In genomic region chr6:30114101-30114500, GRCm38 (mm10) we compare ENCODE assay signal across 16 mouse cellular contexts.
DNase-seq lines count a peak whose midpoint lies in the region.
"Had no signal": no experiment of that assay in that cellular context is flagged by ENCODE, and none has a peak within 500 bp of the region (broad histone marks: within the 10 kb centered on the region; RNA-seq: fewer than 3 reads in every experiment).

No protein-coding gene starts in this region.

- no peaks in the 10 kb centered on the region; the same call in 1 of the 2 replicates for H3K79me2 ChIP-seq in macrophage (ENCODE audit: inconsistent target)

- intact Hi-C loops in heart, postnatal 14 days (cut with DNase I): no loop called here

- no peak overlapping the region for H3K4me3 ChIP-seq in macrophage (ENCODE audit: inconsistent target)
- H3K4me3 ChIP-seq: heart, embryonic 13.5 days; layer of hippocampus, adult 2 months; neural tube, embryonic 13.5 days had no signal

- WGBS in macrophage (ENCODE audit: missing documents): 0% methylated on average over 2 of the region's 2 CpGs

- peaks cover 16% of the 10 kb centered on the region; the same call in 1 of the 2 replicates for H3K36me3 ChIP-seq in macrophage (ENCODE audit: inconsistent target)

- H3K27ac ChIP-seq in macrophage: peak overlapping the region; percentile 92
- H3K27ac ChIP-seq: heart, embryonic 13.5 days; kidney, postnatal 0 days; layer of hippocampus, adult 2 months; neural tube, embryonic 13.5 days; stomach, postnatal 0 days had no signal

- DNase-seq in heart, adult 11 months: peak; percentile 87
- no peak for DNase-seq in heart, postnatal 14 days
- peak; percentile 95 for DNase-seq in 416B (ENCODE audit: low read depth)
- DNase-seq in adipocyte (ENCODE audit: low spot score): peak; percentile 40
- DNase-seq in cerebellum, adult 9-11 months: no peak
- DNase-seq in ovary, postnatal 14 days (ENCODE audit: low spot score): no peak
- DNase-seq: cerebellum, postnatal 14 days; gastrocnemius, postnatal 25 days; spleen, adult 18-20 months; thymus, postnatal 36 days had no signal

Comparison
In these comparisons a context has a peak if more than half of its experiments do, and no peak if none do; other contexts are left out.
1. DNase-seq: peak in heart, adult 11 months (single experiment), 416B (single experiment) and adipocyte (single experiment); none in heart, postnatal 14 days (0 of 2), cerebellum, adult 9-11 months (single experiment) and ovary, postnatal 14 days (single experiment).